Mouse (Mus musculus) kidney, postnatal 0 days (tissue): Measurements from ENCODE around the gene 9930111J21Rik2. TPM values are rescaled to one million over a fixed set of nuclear protein-coding genes. Genes with fewer than 3 reads are reported as not detected.

ENCODE experiments used
- ATAC-seq: fragments of 200-750 bp; cut with Nextera tagmentation; replicated peaks from 2 replicates; pipeline ENCODE4 v1.8.0; 2017; ENCODE audit warnings: low read depth, moderate number of reproducible peaks, moderate TSS enrichment, moderate library complexity; ENCODE audit not compliant: low FRiP score
- DNase-seq: peaks from one replicate; pipeline ENCODE4 v3.0.0-alpha.2; 2016; ENCODE audit warnings: low spot score
- H3K27ac ChIP-seq: fragments of 300-500 bp; sonication (generic); 2 replicates; pipeline ENCODE4 v1.5.1; 2014; ENCODE audit warnings: mild to moderate bottlenecking
- H3K27me3 ChIP-seq: fragments of 300-500 bp; sonication (generic); 2 replicates; pipeline ENCODE4 v1.6.1; 2014; ENCODE audit warnings: low read length, mixed read lengths; ENCODE audit not compliant: insufficient read depth
- H3K36me3 ChIP-seq: fragments of 300-500 bp; sonication (generic); 2 replicates; pipeline ENCODE4 v1.6.1; 2014; ENCODE audit warnings: low read length, mixed read lengths; ENCODE audit not compliant: insufficient read depth
- H3K4me1 ChIP-seq: fragments of 300-500 bp; sonication (generic); replicated peaks from 2 replicates; pipeline ENCODE4 v1.6.1; 2014; ENCODE audit warnings: antibody characterized with exemption, low read length, mixed read lengths; ENCODE audit not compliant: insufficient read depth
- H3K4me2 ChIP-seq: fragments of 300-500 bp; sonication (generic); 2 replicates; pipeline ENCODE4 v1.6.1; 2014; ENCODE audit warnings: mild to moderate bottlenecking, low read length, moderate library complexity, mixed read lengths
- H3K4me3 ChIP-seq: fragments of 300-500 bp; sonication (generic); replicated peaks from 2 replicates; pipeline ENCODE4 v1.5.1; 2014; ENCODE audit warnings: low read depth, low read length
- H3K9ac ChIP-seq: fragments of 300-500 bp; sonication (generic); 2 replicates; pipeline ENCODE4 v1.6.1; 2014; ENCODE audit warnings: low read depth, low read length
- H3K9me3 ChIP-seq: fragments of 300-500 bp; sonication (generic); replicated peaks from 2 replicates; pipeline ENCODE4 v1.6.1; 2016; ENCODE audit warnings: low read length, inconsistent platforms, mixed read lengths
- CTCF ChIP-seq: IDR thresholded peaks from 2 replicates; pipeline ENCODE4 v1.5.1; 2016; ENCODE audit warnings: antibody characterized with exemption, low read depth, mild to moderate bottlenecking, moderate library complexity
- WGBS: fragments of 180-500 bp; shearing (Covaris S2); extraction: QIAGEN DNeasy Blood & Tissue Kit; methylation state at CpG from one replicate; pipeline ENCODE4 v1.1.7; 2014; 5-methylcytosine and 5-hydroxymethylcytosine counted together
- polyA plus RNA-seq: library from polyadenylated mRNA; unstranded; fragments of >200 nt; fragmentation: Nextera tagmentation; extraction: Ambion mirVana; gene quantifications from 2 replicates; pipeline ENCODE4 v1.2.1, GENCODE M21; 2015

9930111J21Rik2 gene
- polyA plus RNA-seq, 1 experiment from 2014 or later, result 0.68 TPM

DNA sequence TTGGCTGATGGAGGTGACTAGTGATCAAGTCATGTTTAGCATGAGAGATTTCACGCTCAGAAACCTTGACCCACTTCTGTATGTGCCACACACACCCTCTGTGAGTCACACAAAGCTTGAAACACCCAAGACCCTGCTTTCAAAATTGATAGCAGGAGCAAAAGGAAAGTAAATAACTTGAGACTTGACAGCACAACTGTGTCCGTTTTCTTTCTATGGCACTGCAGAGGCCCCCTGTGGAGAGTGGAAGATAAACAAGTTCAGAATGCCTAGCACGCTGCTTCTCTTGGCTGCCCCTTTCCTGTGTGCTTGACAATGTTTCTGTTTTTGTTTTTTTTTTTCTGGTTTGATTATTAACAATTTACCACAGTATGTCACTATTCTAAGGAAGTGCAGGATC, 33.8 kb upstream of the 9930111J21Rik2 start:
- Histone ChIP-seq H3K9me3 (no peaks in the 10 kb centered on the region), H3K4me1 (0 out of 2 replicates have a peak, but pooled peaks cover 7% of the 10 kb centered on the region), H3K4me3 (no peak overlapping the region), H3K4me2 (no peak overlapping the region), H3K27ac (no peak overlapping the region; the same call in 1 of the 2 replicates), H3K27me3 (no peaks in the 10 kb centered on the region), H3K36me3 (no peaks in the 10 kb centered on the region), H3K9ac (no peak overlapping the region)
- ATAC-seq (no peak), DNase-seq (peak; percentile 57)
- TF ChIP-seq CTCF, result peak; percentile 68
- 35% methylated on average over 3 of the region's 3 CpGs for WGBS

DNA sequence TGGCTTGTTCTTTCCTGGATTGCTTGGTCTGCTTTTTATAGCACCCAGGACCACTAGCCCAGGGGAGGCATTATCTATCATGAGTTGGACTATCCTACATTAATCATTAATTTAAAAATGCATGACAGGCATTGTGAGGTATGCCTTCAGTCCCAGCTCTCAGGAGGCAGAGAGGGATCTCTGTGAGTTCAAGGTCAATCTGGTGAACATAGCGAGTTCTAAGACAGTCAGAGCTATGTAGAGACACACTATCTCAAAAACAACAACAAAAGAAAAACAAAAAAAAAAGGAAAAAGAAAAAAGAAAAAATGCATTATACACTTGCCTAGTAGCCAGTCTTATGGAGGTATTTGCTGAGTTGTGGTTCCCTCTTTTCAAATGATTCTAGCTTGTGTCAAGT, 33.3 kb upstream of the 9930111J21Rik2 start:
- 44% methylated on average over 1 of the region's 1 CpGs for WGBS
- TF ChIP-seq CTCF, result no peak
- DNase-seq (no peak), ATAC-seq (no peak)
- H3K9ac ChIP-seq, result no peak overlapping the region
- H3K27ac ChIP-seq, result no peak overlapping the region; the same call in 1 of the 2 replicates
- no peak overlapping the region for H3K4me2 ChIP-seq
- no peak overlapping the region for H3K4me3 ChIP-seq
- H3K27me3 ChIP-seq, result no peaks in the 10 kb centered on the region
- H3K9me3 ChIP-seq, result no peaks in the 10 kb centered on the region
- H3K36me3 ChIP-seq, result no peaks in the 10 kb centered on the region
- 0 out of 2 replicates have a peak, but pooled peaks cover 7% of the 10 kb centered on the region for H3K4me1 ChIP-seq

DNA sequence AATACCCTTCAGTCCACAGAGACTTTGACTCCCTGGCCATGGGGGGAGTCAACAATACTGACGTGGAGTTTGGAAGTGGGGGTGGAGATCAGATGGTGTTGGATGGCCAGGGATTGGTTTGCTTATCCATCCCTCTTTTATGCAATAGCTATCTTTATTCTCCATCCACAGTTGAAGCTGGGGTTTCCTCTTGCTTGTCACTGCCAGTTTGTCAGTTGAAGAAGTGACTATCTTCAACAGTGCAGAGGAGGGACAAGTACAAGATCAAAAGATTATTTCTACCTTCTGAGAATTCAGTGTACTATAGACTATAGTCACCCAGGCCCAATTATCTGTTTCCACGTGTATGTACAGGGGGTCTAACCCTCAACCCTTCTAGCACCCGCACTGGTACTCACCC, 32.8 kb upstream of the 9930111J21Rik2 start:
- no peak overlapping the region for H3K9ac ChIP-seq
- TF ChIP-seq CTCF, result no peak
- DNase-seq (no peak), ATAC-seq (no peak)
- H3K27ac ChIP-seq, result no peak overlapping the region
- H3K27me3 ChIP-seq, result no peaks in the 10 kb centered on the region
- no peaks in the 10 kb centered on the region for H3K36me3 ChIP-seq
- H3K9me3 ChIP-seq, result no peaks in the 10 kb centered on the region
- no peak overlapping the region for H3K4me2 ChIP-seq
- no peak overlapping the region for H3K4me3 ChIP-seq
- WGBS, result 74% methylated on average over 3 of the region's 3 CpGs
- H3K4me1 ChIP-seq, result 0 out of 2 replicates have a peak, but pooled peaks cover 7% of the 10 kb centered on the region

DNA sequence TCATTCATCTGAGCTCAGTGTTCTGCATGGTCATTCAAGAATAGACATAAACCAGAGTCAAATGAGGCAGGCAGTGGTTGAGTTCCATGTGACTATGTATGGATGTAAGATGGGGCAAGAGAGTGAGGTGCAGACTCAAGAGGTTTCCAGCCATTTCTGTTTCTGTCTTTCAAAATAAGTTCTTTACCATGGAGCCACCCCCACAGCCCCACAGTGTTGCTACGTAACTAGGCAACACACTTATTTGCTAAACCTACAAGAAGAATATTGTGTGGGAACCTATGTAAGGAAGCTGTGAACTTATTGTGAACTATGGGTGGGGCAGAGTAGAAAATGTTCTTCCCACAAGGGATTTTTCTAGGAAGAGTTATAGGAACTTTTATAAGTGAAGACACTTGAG, 32.1 kb upstream of the 9930111J21Rik2 start:
- no peak overlapping the region for H3K9ac ChIP-seq
- no peak overlapping the region for H3K4me2 ChIP-seq
- peak; percentile 47 for DNase-seq
- H3K9me3 ChIP-seq, result no peaks in the 10 kb centered on the region
- H3K4me3 ChIP-seq, result no peak overlapping the region
- TF ChIP-seq CTCF, result no peak
- no peak for ATAC-seq
- no peaks in the 10 kb centered on the region for H3K27me3 ChIP-seq
- H3K27ac ChIP-seq, result no peak overlapping the region
- no peaks in the 10 kb centered on the region for H3K36me3 ChIP-seq
- 0 out of 2 replicates have a peak, but pooled peaks cover 7% of the 10 kb centered on the region for H3K4me1 ChIP-seq
- 93% methylated on average over 1 of the region's 1 CpGs for WGBS

DNA sequence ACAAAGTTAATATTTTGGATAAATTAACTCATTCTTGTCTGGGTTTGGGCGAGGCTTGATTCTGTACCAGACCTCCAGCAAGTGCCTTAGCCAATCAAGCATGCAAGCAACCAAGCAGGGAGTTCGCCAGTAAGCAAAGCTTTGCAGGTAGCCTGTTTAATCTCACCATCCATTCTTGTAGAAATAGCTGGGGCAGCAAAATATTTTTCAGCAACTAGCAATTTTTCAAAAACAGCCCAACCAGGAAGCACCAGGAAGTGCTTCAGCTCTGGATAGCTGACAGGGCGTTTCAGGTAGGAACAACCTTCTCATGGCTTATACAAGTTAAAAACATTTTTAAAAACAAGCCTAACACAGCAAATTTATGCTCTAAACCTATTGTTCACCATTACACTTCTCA, 30.8 kb upstream of the 9930111J21Rik2 start:
- Histone ChIP-seq H3K36me3 (no peaks in the 10 kb centered on the region), H3K4me1 (0 out of 2 replicates have a peak, but pooled peaks cover 7% of the 10 kb centered on the region), H3K4me2 (no peak overlapping the region), H3K4me3 (no peak overlapping the region), H3K9me3 (no peaks in the 10 kb centered on the region), H3K9ac (no peak overlapping the region), H3K27ac (peak overlapping the region; percentile 19; the same call in 1 of the 2 replicates), H3K27me3 (no peaks in the 10 kb centered on the region)
- peak; percentile 21 for DNase-seq
- WGBS, result 52% methylated on average over 3 of the region's 3 CpGs
- no peak; the same call in 1 of the 2 replicates for ATAC-seq
- no peak for TF ChIP-seq CTCF

DNA sequence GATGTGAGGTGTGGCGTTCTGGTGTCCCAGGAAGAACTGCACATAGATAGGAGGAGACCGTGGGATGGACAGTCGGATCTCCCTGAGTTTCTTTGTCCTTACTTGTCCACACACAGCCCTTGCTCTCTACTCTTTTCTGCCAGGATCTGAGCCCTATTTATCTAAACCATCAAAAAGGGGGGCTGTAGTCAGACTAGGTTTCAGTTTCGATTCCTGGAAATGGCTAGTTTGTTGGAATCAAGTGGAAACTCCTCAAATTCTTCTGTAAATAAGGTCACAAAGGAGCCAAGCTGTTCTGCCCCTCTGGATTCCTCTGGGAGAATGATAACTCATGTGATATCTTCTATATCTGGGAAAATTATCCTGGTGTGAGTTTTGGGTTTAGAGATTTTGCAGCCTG, 30.3 kb upstream of the 9930111J21Rik2 start:
- no peaks in the 10 kb centered on the region for H3K27me3 ChIP-seq
- 0 out of 2 replicates have a peak, but pooled peaks cover 7% of the 10 kb centered on the region for H3K4me1 ChIP-seq
- 58% methylated on average over 4 of the region's 4 CpGs for WGBS
- no peaks in the 10 kb centered on the region for H3K9me3 ChIP-seq
- DNase-seq (peak; percentile 62), ATAC-seq (no peak)
- no peak overlapping the region for H3K9ac ChIP-seq
- no peak overlapping the region for H3K4me3 ChIP-seq
- no peak for TF ChIP-seq CTCF
- H3K36me3 ChIP-seq, result no peaks in the 10 kb centered on the region
- no peak overlapping the region for H3K4me2 ChIP-seq
- H3K27ac ChIP-seq, result peak overlapping the region; percentile 19; the same call in 1 of the 2 replicates

DNA sequence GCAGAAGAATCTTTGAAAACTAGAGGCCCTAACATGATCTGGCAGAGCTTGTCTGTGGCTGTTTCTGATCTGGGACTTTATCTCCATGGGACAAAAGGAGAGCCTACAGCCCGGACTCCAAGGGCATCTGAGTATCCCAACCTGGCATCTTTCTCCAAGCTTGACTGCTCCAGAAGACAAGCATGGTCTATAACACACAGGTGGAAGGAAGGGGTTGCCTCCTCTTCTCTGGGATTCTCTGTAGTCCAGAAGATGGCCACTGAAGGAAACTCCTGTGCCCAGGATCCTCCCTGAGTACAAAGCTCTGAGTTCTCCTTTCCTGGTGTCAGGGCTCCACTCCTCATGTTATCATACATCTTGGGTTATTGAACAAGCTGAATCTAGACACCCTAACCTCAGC, 29.6 kb upstream of the 9930111J21Rik2 start:
- no peaks in the 10 kb centered on the region for H3K36me3 ChIP-seq
- ATAC-seq, result no peak
- 0 out of 2 replicates have a peak, but pooled peaks cover 7% of the 10 kb centered on the region for H3K4me1 ChIP-seq
- WGBS, result 64% methylated on average over 1 of the region's 1 CpGs
- no peak overlapping the region for H3K9ac ChIP-seq
- no peaks in the 10 kb centered on the region for H3K27me3 ChIP-seq
- H3K4me3 ChIP-seq, result no peak overlapping the region
- no peaks in the 10 kb centered on the region for H3K9me3 ChIP-seq
- no peak for TF ChIP-seq CTCF
- no peak overlapping the region for H3K4me2 ChIP-seq
- no peak for DNase-seq
- no peak overlapping the region for H3K27ac ChIP-seq
